Mouse (Mus musculus): ENCODE data around the gene Csde1. TPM values are rescaled to one million over a fixed set of nuclear protein-coding genes. Genes with fewer than 3 reads are reported as not detected.

Csde1 gene
- total RNA-seq (2014; rRNA removed) (215 and 224 TPM in 2 replicates), polyA plus RNA-seq (2015; fragmentation: Nextera tagmentation; extraction: Ambion mirVana) (277 TPM in 2 replicates)

GRCm38 (mm10) chr3:103020249-103020942 is at the start of gene Csde1:
Gene Csde1, plus strand, starts transcription at chr3:103020426.
- TF ChIP-seq CTCF (IDR thresholded peaks at IDR 0.05; ENCODE audit: low read depth): peak; percentile 46
- Histone ChIP-seq H3K4me3 (ENCODE audit: low read length) (peak within 1 kb of the TSS; percentile 85), H3K27me3 (ENCODE audit: insufficient read depth, low read length) (no peaks in the 10 kb centered on the region), H3K9me3 (ENCODE audit: low read length) (no peaks in the 10 kb centered on the region), H3K4me2 (ENCODE audit: low read depth, low read length) (peak within 1 kb of the TSS; percentile 55), H3K9ac (replicated peaks; ENCODE audit: low read length) (peak within 1 kb of the TSS; percentile 96), H3K36me3 (ENCODE audit: insufficient read depth, low read length) (no peaks in the 10 kb centered on the region), H3K4me1 (ENCODE audit: insufficient read depth, low read length) (peaks cover 6% of the 10 kb centered on the region), H3K27ac (peak within 1 kb of the TSS; percentile 95)
- under 1% methylated on average over 55 of the region's 55 CpGs for WGBS
- ATAC-seq (peak; percentile 97), DNase-seq (ENCODE audit: low spot score) (peak; percentile 99)

- ATAC-seq: no peak
- Histone ChIP-seq H3K27me3 (ENCODE audit: insufficient read depth, low read length) (no peaks in the 10 kb centered on the region), H3K36me3 (ENCODE audit: insufficient read depth, low read length) (no peaks in the 10 kb centered on the region), H3K4me1 (ENCODE audit: insufficient read depth, low read length) (no peaks in the 10 kb centered on the region), H3K9me3 (ENCODE audit: low read length) (no peaks in the 10 kb centered on the region), H3K4me2 (ENCODE audit: low read depth, low read length) (no peak overlapping the region), H3K4me3 (ENCODE audit: low read length) (no peak overlapping the region), H3K27ac (no peak overlapping the region), H3K9ac (replicated peaks; ENCODE audit: low read length) (no peak overlapping the region)
- WGBS: 89% methylated on average over 3 of the region's 3 CpGs
- DNase-seq (ENCODE audit: low spot score): no peak
- TF ChIP-seq CTCF (IDR thresholded peaks at IDR 0.05; ENCODE audit: low read depth): no peak
Measured at GRCm38 (mm10) chr3:102970508-102970907, 49.7 kb upstream of the Csde1 start.

DNA sequence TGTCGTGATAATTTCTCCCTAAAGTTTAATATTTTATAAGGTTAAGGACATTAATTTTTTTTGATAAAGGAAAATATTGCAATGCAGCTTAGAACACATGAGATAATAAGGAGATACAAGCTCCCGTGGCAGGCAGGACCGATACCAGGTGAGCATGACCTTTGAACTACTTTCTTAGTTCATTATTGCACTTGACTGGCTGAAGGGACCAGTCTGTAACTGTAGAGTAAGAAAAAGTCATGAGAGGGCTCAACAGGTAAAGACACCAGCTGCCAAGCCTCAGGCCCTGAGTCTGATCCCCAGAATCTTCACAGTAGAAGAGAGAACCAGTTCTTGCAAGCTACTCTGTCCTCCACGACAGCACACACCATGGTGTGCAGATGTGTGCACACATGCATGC is 43.3 kb upstream of the Csde1 start:
- 88% methylated on average over 4 of the region's 4 CpGs for WGBS
- no peak for TF ChIP-seq CTCF (IDR thresholded peaks at IDR 0.05; ENCODE audit: low read depth)
- no peak overlapping the region for H3K27ac ChIP-seq
- no peaks in the 10 kb centered on the region for H3K36me3 ChIP-seq (ENCODE audit: insufficient read depth, low read length)
- ATAC-seq: no peak
- no peak overlapping the region for H3K9ac ChIP-seq (replicated peaks; ENCODE audit: low read length)
- 0 out of 2 replicates have a peak, but pooled peaks cover 3% of the 10 kb centered on the region for H3K4me1 ChIP-seq (ENCODE audit: insufficient read depth, low read length)
- H3K9me3 ChIP-seq (ENCODE audit: low read length): no peaks in the 10 kb centered on the region
- H3K4me2 ChIP-seq (ENCODE audit: low read depth, low read length): no peak overlapping the region
- no peak for DNase-seq (ENCODE audit: low spot score)
- H3K27me3 ChIP-seq (ENCODE audit: insufficient read depth, low read length): no peaks in the 10 kb centered on the region
- no peak overlapping the region for H3K4me3 ChIP-seq (ENCODE audit: low read length)

DNA sequence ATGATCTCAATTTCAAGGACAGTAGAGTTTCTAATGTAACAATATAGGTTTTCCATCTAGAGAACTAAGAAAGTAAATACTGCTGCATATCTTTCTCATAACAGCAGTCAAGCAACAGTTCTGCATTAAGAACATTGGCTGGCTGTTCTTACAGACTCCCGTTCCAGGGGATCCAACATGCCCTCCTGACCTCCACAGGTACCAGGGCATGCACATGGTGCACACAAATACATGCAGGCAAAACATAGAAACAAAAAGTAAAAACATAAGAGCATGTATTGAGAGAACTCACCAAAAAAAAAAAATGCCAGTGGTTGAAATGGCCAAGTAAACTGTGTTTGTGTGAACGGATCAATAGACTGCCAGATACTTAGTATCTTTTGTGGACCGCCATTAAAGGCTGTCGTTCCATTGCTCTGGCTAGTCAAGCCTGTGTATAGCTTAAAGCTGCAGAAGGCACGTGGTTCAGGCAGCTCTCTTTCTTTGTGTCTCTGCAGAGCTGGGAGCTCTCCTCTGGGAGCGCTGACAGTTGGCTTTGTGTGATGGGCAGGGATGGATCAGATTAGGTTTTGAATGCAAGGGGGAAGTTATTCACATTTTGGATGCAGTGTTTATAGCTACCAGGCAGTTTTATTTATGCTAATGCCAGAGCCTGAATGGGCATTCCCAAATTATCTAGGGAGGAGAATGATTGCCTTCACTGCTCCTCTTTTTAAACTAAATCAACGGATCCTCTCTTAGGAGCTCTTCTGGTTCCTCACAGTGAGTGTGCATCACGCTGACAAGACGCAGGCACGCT is 40.5 kb upstream of the Csde1 start:
- Histone ChIP-seq H3K4me3 (ENCODE audit: low read length) (peak overlapping the region; percentile 0), H3K9ac (replicated peaks; ENCODE audit: low read length) (peak overlapping the region; percentile 33; the same call in 1 of the 2 replicates), H3K27ac (peak overlapping the region; percentile 49), H3K27me3 (ENCODE audit: insufficient read depth, low read length) (no peaks in the 10 kb centered on the region), H3K36me3 (ENCODE audit: insufficient read depth, low read length) (no peaks in the 10 kb centered on the region), H3K9me3 (ENCODE audit: low read length) (no peaks in the 10 kb centered on the region), H3K4me2 (ENCODE audit: low read depth, low read length) (peak overlapping the region; percentile 52), H3K4me1 (ENCODE audit: insufficient read depth, low read length) (0 out of 2 replicates have a peak, but pooled peaks cover 3% of the 10 kb centered on the region)
- TF ChIP-seq CTCF (IDR thresholded peaks at IDR 0.05; ENCODE audit: low read depth): peak; percentile 42
- peak; percentile 81 for DNase-seq (ENCODE audit: low spot score)
- peak; percentile 99 for ATAC-seq
- 8% methylated on average over 10 of the region's 10 CpGs for WGBS

- WGBS: 15% methylated on average over 3 of the region's 3 CpGs
- H3K9ac ChIP-seq (replicated peaks; ENCODE audit: low read length): peak overlapping the region; percentile 33; the same call in 1 of the 2 replicates
- H3K4me1 ChIP-seq (ENCODE audit: insufficient read depth, low read length): 0 out of 2 replicates have a peak, but pooled peaks cover 3% of the 10 kb centered on the region
- no peak for TF ChIP-seq CTCF (IDR thresholded peaks at IDR 0.05; ENCODE audit: low read depth)
- no peaks in the 10 kb centered on the region for H3K27me3 ChIP-seq (ENCODE audit: insufficient read depth, low read length)
- H3K36me3 ChIP-seq (ENCODE audit: insufficient read depth, low read length): no peaks in the 10 kb centered on the region
- peak overlapping the region; percentile 49 for H3K27ac ChIP-seq
- DNase-seq (ENCODE audit: low spot score): no peak
- H3K9me3 ChIP-seq (ENCODE audit: low read length): no peaks in the 10 kb centered on the region
- peak overlapping the region; percentile 0; the same call in 1 of the 2 replicates for H3K4me3 ChIP-seq (ENCODE audit: low read length)
- H3K4me2 ChIP-seq (ENCODE audit: low read depth, low read length): peak overlapping the region; percentile 52
- ATAC-seq: no peak
Measured at GRCm38 (mm10) chr3:102980349-102980736, 39.9 kb upstream of the Csde1 start.

GRCm38 (mm10) chr3:102991041-102991440 is 29.2 kb upstream of the Csde1 start:
- Histone ChIP-seq H3K4me2 (ENCODE audit: low read depth, low read length) (no peak overlapping the region), H3K9ac (replicated peaks; ENCODE audit: low read length) (no peak overlapping the region), H3K4me1 (ENCODE audit: insufficient read depth, low read length) (peaks cover 5% of the 10 kb centered on the region; the same call in 1 of the 2 replicates), H3K27me3 (ENCODE audit: insufficient read depth, low read length) (no peaks in the 10 kb centered on the region), H3K36me3 (ENCODE audit: insufficient read depth, low read length) (no peaks in the 10 kb centered on the region), H3K4me3 (ENCODE audit: low read length) (no peak overlapping the region), H3K27ac (no peak overlapping the region), H3K9me3 (ENCODE audit: low read length) (no peaks in the 10 kb centered on the region)
- 75% methylated on average over 8 of the region's 8 CpGs for WGBS
- no peak for DNase-seq (ENCODE audit: low spot score)
- no peak for ATAC-seq
- no peak for TF ChIP-seq CTCF (IDR thresholded peaks at IDR 0.05; ENCODE audit: low read depth)
